Mouse (Mus musculus) E14TG2a.4 (cell line): ENCODE results near the gene Twf2.

Experiments used
- H3K27me3 ChIP-seq: 2 replicates; pipeline ENCODE4 v1.6.1; 2014; ENCODE audit warnings: low read length, control low read depth; ENCODE audit not compliant: insufficient read depth
- H3K36me3 ChIP-seq: 2 replicates; pipeline ENCODE4 v1.6.1; 2014; ENCODE audit warnings: low read length, control low read depth; ENCODE audit not compliant: insufficient read depth
- H3K4me1 ChIP-seq: replicated peaks from 2 replicates; pipeline ENCODE4 v1.6.1; 2014; ENCODE audit warnings: low read depth, low read length, control low read depth
- H3K4me3 ChIP-seq: replicated peaks from 2 replicates; pipeline ENCODE4 v1.5.1; 2014; ENCODE audit warnings: mild to moderate bottlenecking, low read length
- H3K9me3 ChIP-seq: 2 replicates; pipeline ENCODE4 v1.6.1; 2014; ENCODE audit warnings: low read length, control low read depth
- CTCF ChIP-seq: conservative IDR thresholded peaks from 2 replicates; pipeline ENCODE4 v1.5.1; 2014; ENCODE audit warnings: low read length
- NANOG ChIP-seq: IDR thresholded peaks from 2 replicates; pipeline ENCODE4 v1.6.1; 2014; ENCODE audit warnings: borderline replicate concordance, low read length, mixed read lengths
- POU5F1 ChIP-seq: IDR thresholded peaks from 2 replicates; pipeline ENCODE4 v1.6.1; 2014; ENCODE audit warnings: low read length, borderline replicate concordance

Gene Twf2

GRCm38 (mm10) chr9:106227790-106228429 lies 25.0 kb downstream of the Twf2 start:
- no peaks in the 10 kb centered on the region for H3K36me3 ChIP-seq
- H3K9me3 ChIP-seq = no peaks in the 10 kb centered on the region
- TF ChIP-seq CTCF (no peak), NANOG (no peak), POU5F1 (no peak)
- no peak overlapping the region for H3K4me3 ChIP-seq
- H3K4me1 ChIP-seq = peaks cover 50% of the 10 kb centered on the region
- peaks cover 38% of the 10 kb centered on the region for H3K27me3 ChIP-seq

GRCm38 (mm10) chr9:106230051-106230733 lies 27.3 kb downstream of the Twf2 start:
- Histone ChIP-seq H3K36me3 (peaks cover 20% of the 10 kb centered on the region), H3K9me3 (no peaks in the 10 kb centered on the region), H3K4me3 (no peak overlapping the region), H3K4me1 (peaks cover 55% of the 10 kb centered on the region), H3K27me3 (peaks cover 16% of the 10 kb centered on the region)
- TF ChIP-seq CTCF = no peak
- TF ChIP-seq POU5F1 = no peak
- TF ChIP-seq NANOG = no peak

DNA sequence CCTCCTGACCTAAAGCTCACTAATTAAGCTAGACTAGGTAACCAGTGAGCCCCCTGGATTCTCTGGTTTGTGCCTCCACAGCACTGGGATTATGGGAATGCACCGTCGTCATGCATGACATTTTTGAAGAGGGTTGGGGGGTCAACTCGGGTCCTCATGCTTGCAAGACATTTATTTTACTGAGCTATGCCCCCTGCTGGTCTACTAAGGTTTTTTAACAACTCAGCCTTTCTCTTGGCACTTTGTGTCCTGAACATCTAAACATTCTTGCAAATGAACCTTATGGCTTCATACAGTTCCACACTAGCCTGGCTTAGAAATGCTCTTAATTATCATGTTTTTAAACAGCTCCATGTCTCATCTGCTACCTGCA lies 27.8 kb downstream of the Twf2 start:
- no peaks in the 10 kb centered on the region for H3K9me3 ChIP-seq
- peaks cover 24% of the 10 kb centered on the region for H3K36me3 ChIP-seq
- H3K4me1 ChIP-seq = peaks cover 54% of the 10 kb centered on the region
- H3K4me3 ChIP-seq = no peak overlapping the region
- peaks cover 10% of the 10 kb centered on the region for H3K27me3 ChIP-seq
- TF ChIP-seq NANOG (no peak), CTCF (peak; percentile 37), POU5F1 (no peak)

- H3K36me3 ChIP-seq = peaks cover 29% of the 10 kb centered on the region
- TF ChIP-seq CTCF (no peak), NANOG (no peak), POU5F1 (no peak)
- H3K4me1 ChIP-seq = peaks cover 51% of the 10 kb centered on the region
- peaks cover 6% of the 10 kb centered on the region for H3K27me3 ChIP-seq
- H3K4me3 ChIP-seq = no peak overlapping the region
- no peaks in the 10 kb centered on the region for H3K9me3 ChIP-seq
Observed at GRCm38 (mm10) chr9:106231220-106231619, 28.3 kb downstream of the Twf2 start.

DNA sequence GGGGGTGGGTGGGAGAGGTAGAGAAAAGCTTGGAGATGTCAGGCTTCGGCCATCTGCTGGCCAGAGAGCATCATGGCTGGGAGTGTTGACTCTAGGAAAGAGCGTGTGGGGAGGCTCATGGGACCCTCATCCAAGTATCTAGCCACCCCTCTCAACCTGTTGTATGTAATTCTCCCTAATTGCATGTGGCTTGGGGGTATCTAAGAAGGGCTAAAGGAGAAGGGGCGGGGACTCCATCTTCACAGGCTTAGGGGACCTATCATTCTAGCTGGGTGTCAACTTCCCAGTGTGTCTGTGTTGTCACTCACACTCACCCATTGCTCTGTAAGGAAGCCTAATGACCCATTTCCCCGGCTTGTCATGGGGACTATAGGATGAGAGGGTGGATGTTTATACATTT lies 28.9 kb downstream of the Twf2 start:
- Histone ChIP-seq H3K27me3 (0 out of 2 replicates have a peak, but pooled peaks cover 2% of the 10 kb centered on the region), H3K4me3 (no peak overlapping the region), H3K9me3 (no peaks in the 10 kb centered on the region), H3K36me3 (peaks cover 35% of the 10 kb centered on the region), H3K4me1 (peaks cover 54% of the 10 kb centered on the region)
- TF ChIP-seq NANOG = no peak
- TF ChIP-seq POU5F1 = no peak
- TF ChIP-seq CTCF = no peak

DNA sequence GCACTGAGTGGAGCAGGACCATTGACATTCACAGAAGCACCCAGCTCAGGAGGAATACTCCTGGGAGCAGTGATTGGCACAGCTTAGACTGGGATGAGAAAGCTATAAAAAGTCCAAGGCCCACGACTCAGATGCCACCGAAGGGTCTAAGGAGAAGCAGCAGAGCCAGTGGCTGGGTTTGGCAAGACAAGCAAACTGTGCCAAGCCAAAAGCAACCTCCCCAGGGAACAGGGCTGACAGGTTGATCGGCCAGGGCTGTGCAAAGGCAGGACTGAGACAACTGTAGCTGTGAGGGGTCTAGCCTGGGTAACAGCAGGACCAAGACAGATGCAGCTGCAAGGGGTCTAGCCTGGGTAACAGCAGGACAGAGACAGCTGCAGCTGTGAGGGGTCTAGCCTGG lies 30.0 kb downstream of the Twf2 start:
- Histone ChIP-seq H3K4me3 (no peak overlapping the region), H3K4me1 (peaks cover 46% of the 10 kb centered on the region), H3K36me3 (peaks cover 46% of the 10 kb centered on the region), H3K9me3 (no peaks in the 10 kb centered on the region), H3K27me3 (no peaks in the 10 kb centered on the region)
- TF ChIP-seq CTCF (no peak), NANOG (no peak), POU5F1 (no peak)

DNA sequence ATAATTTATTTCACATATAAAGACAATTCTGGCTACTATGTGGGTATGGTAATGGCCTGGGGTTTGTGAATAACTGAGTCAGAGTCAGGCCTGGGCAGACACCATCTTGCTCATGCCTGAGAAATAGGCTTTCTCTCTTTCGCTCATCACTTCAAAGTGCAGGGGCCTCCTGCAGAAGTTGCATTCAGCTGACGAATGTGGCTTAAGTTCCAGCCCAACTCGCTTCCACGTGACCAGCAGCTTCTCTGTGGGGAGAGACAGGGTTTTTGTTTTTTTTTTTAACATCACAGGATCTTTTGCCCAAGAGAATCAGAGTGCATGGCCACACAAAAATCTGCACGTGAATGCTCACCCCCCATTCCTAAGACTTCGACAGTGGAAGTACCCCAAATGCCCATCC lies 31.0 kb downstream of the Twf2 start:
- H3K36me3 ChIP-seq = peaks cover 56% of the 10 kb centered on the region
- TF ChIP-seq POU5F1 (no peak), CTCF (no peak)
- no peaks in the 10 kb centered on the region for H3K27me3 ChIP-seq
- H3K9me3 ChIP-seq = no peaks in the 10 kb centered on the region
- peaks cover 42% of the 10 kb centered on the region for H3K4me1 ChIP-seq
- H3K4me3 ChIP-seq = no peak overlapping the region

- H3K27me3 ChIP-seq = no peaks in the 10 kb centered on the region
- no peak for TF ChIP-seq NANOG
- TF ChIP-seq POU5F1 = no peak
- TF ChIP-seq CTCF = no peak
Observed at GRCm38 (mm10) chr9:106235194-106235830, 32.4 kb downstream of the Twf2 start.

More at GRCm38 (mm10) chr9:106235194-106235830, 32.4 kb downstream of the Twf2 start:
- H3K9me3 ChIP-seq = no peaks in the 10 kb centered on the region
- peaks cover 33% of the 10 kb centered on the region for H3K4me1 ChIP-seq
- H3K36me3 ChIP-seq = peaks cover 68% of the 10 kb centered on the region
- H3K4me3 ChIP-seq = no peak overlapping the region
